Mouse (Mus musculus): ENCODE measurements around the gene Eci1. TPM values are rescaled to one million over a fixed set of nuclear protein-coding genes. Genes with fewer than 3 reads are reported as not detected.

The Eci1 gene
- polyA plus RNA-seq (2014; fragmentation: Illumina TruSeq; extraction: RNeasy Lipid Tissue Mini Kit (QIAGEN cat#74804); ENCODE audit: low read depth, low replicate concordance), result 43.3 TPM

GRCm38 (mm10) chr17:24426471-24427169, at the start of gene Eci1:
Gene Eci1, plus strand, starts transcription at chr17:24426641.

GRCm38 (mm10) chr17:24414230-24414976, 12.0 kb upstream of the Eci1 start, which contains the start of gene Rnps1:
Gene Rnps1, plus strand, starts transcription at chr17:24414565.

GRCm38 (mm10) chr17:24442632-24443155, 16.3 kb downstream of the Eci1 start, which contains the start of gene Dnase1l2:
Gene Dnase1l2, minus strand, starts transcription at chr17:24443105.

GRCm38 (mm10) chr17:24469910-24470602, 43.6 kb downstream of the Eci1 start, which contains the start of the genes E4f1 and Pgp:
Gene E4f1, minus strand, starts transcription at chr17:24470313.
Gene Pgp, plus strand, starts transcription at chr17:24470392.

GRCm38 (mm10) chr17:24473612-24474275, 47.3 kb downstream of the Eci1 start, which contains the start of gene Bricd5:
Gene Bricd5, plus strand, starts transcription at chr17:24473884.

GRCm38 (mm10) chr17:24478663-24479380, 52.4 kb downstream of the Eci1 start, which contains the start of gene Mlst8:
Gene Mlst8, minus strand, starts transcription at chr17:24479078.

GRCm38 (mm10) chr17:24488186-24488661, 61.8 kb downstream of the Eci1 start, which contains the start of gene Caskin1:
Gene Caskin1, plus strand, starts transcription at chr17:24488601.

Other genes starting within 250 kb of the Eci1 start
- gene Tbc1d24, start 221.1 kb upstream of the Eci1 start, polyA plus RNA-seq (2014; fragmentation: Illumina TruSeq; extraction: RNeasy Lipid Tissue Mini Kit (QIAGEN cat#74804); ENCODE audit: low read depth, low replicate concordance), result 5.7 TPM
- gene Ntn3, start 217.1 kb upstream of the Eci1 start, polyA plus RNA-seq (2014; fragmentation: Illumina TruSeq; extraction: RNeasy Lipid Tissue Mini Kit (QIAGEN cat#74804); ENCODE audit: low read depth, low replicate concordance), result not detected
- 1.6 TPM for gene Tedc2, start 205.8 kb upstream of the Eci1 start, polyA plus RNA-seq (2014; fragmentation: Illumina TruSeq; extraction: RNeasy Lipid Tissue Mini Kit (QIAGEN cat#74804); ENCODE audit: low read depth, low replicate concordance)
- gene Ccnf, start 175.2 kb upstream of the Eci1 start, polyA plus RNA-seq (2014; fragmentation: Illumina TruSeq; extraction: RNeasy Lipid Tissue Mini Kit (QIAGEN cat#74804); ENCODE audit: low read depth, low replicate concordance), result not detected
- gene Abca17, start 75.6 kb upstream of the Eci1 start, polyA plus RNA-seq (2014; fragmentation: Illumina TruSeq; extraction: RNeasy Lipid Tissue Mini Kit (QIAGEN cat#74804); ENCODE audit: low read depth, low replicate concordance), result 0.53 TPM
- 18.1 TPM for gene Abca3, start 74.7 kb upstream of the Eci1 start, polyA plus RNA-seq (2014; fragmentation: Illumina TruSeq; extraction: RNeasy Lipid Tissue Mini Kit (QIAGEN cat#74804); ENCODE audit: low read depth, low replicate concordance)
- gene Rnps1, start 12.1 kb upstream of the Eci1 start, polyA plus RNA-seq (2014; fragmentation: Illumina TruSeq; extraction: RNeasy Lipid Tissue Mini Kit (QIAGEN cat#74804); ENCODE audit: low read depth, low replicate concordance), result 33.1 TPM
- 0.57 TPM for gene Dnase1l2, start 16.5 kb downstream of the Eci1 start, polyA plus RNA-seq (2014; fragmentation: Illumina TruSeq; extraction: RNeasy Lipid Tissue Mini Kit (QIAGEN cat#74804); ENCODE audit: low read depth, low replicate concordance)
- 0.40 TPM for gene E4f1, start 43.7 kb downstream of the Eci1 start, polyA plus RNA-seq (2014; fragmentation: Illumina TruSeq; extraction: RNeasy Lipid Tissue Mini Kit (QIAGEN cat#74804); ENCODE audit: low read depth, low replicate concordance)
- gene Pgp, start 43.8 kb downstream of the Eci1 start, polyA plus RNA-seq (2014; fragmentation: Illumina TruSeq; extraction: RNeasy Lipid Tissue Mini Kit (QIAGEN cat#74804); ENCODE audit: low read depth, low replicate concordance), result 14.7 TPM
- not detected for gene Bricd5, start 47.2 kb downstream of the Eci1 start, polyA plus RNA-seq (2014; fragmentation: Illumina TruSeq; extraction: RNeasy Lipid Tissue Mini Kit (QIAGEN cat#74804); ENCODE audit: low read depth, low replicate concordance)
- 2.4 TPM for gene Mlst8, start 52.4 kb downstream of the Eci1 start, polyA plus RNA-seq (2014; fragmentation: Illumina TruSeq; extraction: RNeasy Lipid Tissue Mini Kit (QIAGEN cat#74804); ENCODE audit: low read depth, low replicate concordance)
- not detected for gene Caskin1, start 62.0 kb downstream of the Eci1 start, polyA plus RNA-seq (2014; fragmentation: Illumina TruSeq; extraction: RNeasy Lipid Tissue Mini Kit (QIAGEN cat#74804); ENCODE audit: low read depth, low replicate concordance)
- gene Traf7, start 101.3 kb downstream of the Eci1 start, polyA plus RNA-seq (2014; fragmentation: Illumina TruSeq; extraction: RNeasy Lipid Tissue Mini Kit (QIAGEN cat#74804); ENCODE audit: low read depth, low replicate concordance), result 1.9 TPM
- not detected for gene Rab26, start 107.6 kb downstream of the Eci1 start, polyA plus RNA-seq (2014; fragmentation: Illumina TruSeq; extraction: RNeasy Lipid Tissue Mini Kit (QIAGEN cat#74804); ENCODE audit: low read depth, low replicate concordance)
- 4.7 TPM for gene Pkd1, start 123.2 kb downstream of the Eci1 start, polyA plus RNA-seq (2014; fragmentation: Illumina TruSeq; extraction: RNeasy Lipid Tissue Mini Kit (QIAGEN cat#74804); ENCODE audit: low read depth, low replicate concordance)
- gene Tsc2, start 206.0 kb downstream of the Eci1 start, polyA plus RNA-seq (2014; fragmentation: Illumina TruSeq; extraction: RNeasy Lipid Tissue Mini Kit (QIAGEN cat#74804); ENCODE audit: low read depth, low replicate concordance), result 11.8 TPM
- 0.28 TPM for gene Nthl1, start 206.0 kb downstream of the Eci1 start, polyA plus RNA-seq (2014; fragmentation: Illumina TruSeq; extraction: RNeasy Lipid Tissue Mini Kit (QIAGEN cat#74804); ENCODE audit: low read depth, low replicate concordance)
- 11.1 TPM for gene Slc9a3r2, start 223.7 kb downstream of the Eci1 start, polyA plus RNA-seq (2014; fragmentation: Illumina TruSeq; extraction: RNeasy Lipid Tissue Mini Kit (QIAGEN cat#74804); ENCODE audit: low read depth, low replicate concordance)
- not detected for gene Npw, start 231.8 kb downstream of the Eci1 start, polyA plus RNA-seq (2014; fragmentation: Illumina TruSeq; extraction: RNeasy Lipid Tissue Mini Kit (QIAGEN cat#74804); ENCODE audit: low read depth, low replicate concordance)
- gene Zfp598, start 243.0 kb downstream of the Eci1 start, polyA plus RNA-seq (2014; fragmentation: Illumina TruSeq; extraction: RNeasy Lipid Tissue Mini Kit (QIAGEN cat#74804); ENCODE audit: low read depth, low replicate concordance), result 1.0 TPM